12 mouse cellular contexts compared by ENCODE assay signal in the genomic region with DNA sequence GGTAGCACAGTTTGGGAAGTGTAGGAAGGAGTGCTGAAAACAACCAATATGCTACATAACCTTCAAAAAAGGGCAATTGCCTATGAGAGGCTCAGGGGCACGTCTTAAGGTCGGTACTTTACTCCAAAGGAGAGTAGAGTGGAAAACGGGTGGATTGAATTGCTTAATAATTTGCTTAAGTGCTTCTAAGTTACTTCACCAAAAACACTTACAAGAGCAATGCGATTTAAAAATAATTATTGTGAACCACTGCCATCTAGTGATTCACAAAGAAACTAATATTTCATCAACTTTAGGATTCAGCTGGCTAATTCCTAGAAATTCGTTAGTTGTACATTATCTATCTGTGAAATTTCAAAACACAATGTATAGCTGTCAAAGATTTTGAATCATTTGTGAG. TPM values are rescaled to one million over a fixed set of nuclear protein-coding genes. Genes with fewer than 3 reads are reported as not detected.
A peak's percentile ranks its signal among the peaks of the same experiment; 100 is the strongest.
DNase-seq lines count a peak whose midpoint lies in the region; TF ChIP-seq lines count a peak whose summit lies in the region.
"Had no signal": no experiment of that assay in that cellular context is flagged by ENCODE, and none has a peak within 500 bp of the region (broad histone marks: within the 10 kb centered on the region; RNA-seq: fewer than 3 reads in every experiment).

No protein-coding gene starts in this region.

- TF ChIP-seq POLR2A in brain, embryonic 14.5 days (IDR thresholded peaks at IDR 0.05; ENCODE audit: borderline replicate concordance, extremely low read depth, insufficient read depth, insufficient read length, poor library complexity, severe bottlenecking), result no peak

- no peak for TF ChIP-seq CTCF in brain, embryonic 14.5 days (IDR thresholded peaks at IDR 0.05; ENCODE audit: borderline replicate concordance, extremely low read depth, insufficient read depth, insufficient read length)

- peak; percentile 1 for DNase-seq in embryo, embryonic 10.5 days (ENCODE audit: low spot score)
- DNase-seq in embryo, embryonic 10 days (ENCODE audit: low spot score), result no peak
- DNase-seq in kidney, adult 9 months, result peak; percentile 7
- no peak for DNase-seq in kidney, postnatal 4 days
- peak; percentile 33 for DNase-seq in 3T3-L1 (ENCODE audit: low read depth, low spot score)
- DNase-seq in brain, embryonic 14.5 days (ENCODE audit: low read depth), result peak; percentile 63
- no peak for DNase-seq in spleen, postnatal 10 days (ENCODE audit: low spot score in 2 of 2)
- DNase-seq in natural killer cell, adult 2 months (ENCODE audit: low spot score in 2 of 2), result no peak
- DNase-seq: adrenal gland, postnatal 10 days; cerebellum, adult 11-12 months; kidney, postnatal 10 days; liver had no signal

RNA-seq across cellular contexts. Expression of a gene that starts 35.8 kb away (rescaled TPM):
- 35.2 and 52.1 TPM in 2 replicates for polyA plus RNA-seq in brain, embryonic 14.5 days (2012; rRNA removed)

Comparison
In these comparisons a context has a peak if more than half of its experiments do, and no peak if none do; other contexts are left out.
1. DNase-seq: peak in embryo, embryonic 10.5 days (single experiment), kidney, adult 9 months (single experiment), 3T3-L1 (single experiment) and brain, embryonic 14.5 days (single experiment); none in embryo, embryonic 10 days (single experiment), kidney, postnatal 4 days (0 of 2), spleen, postnatal 10 days (0 of 2) and natural killer cell, adult 2 months (0 of 2).